Mouse (Mus musculus) forebrain, embryonic 12.5 days (tissue): ENCODE measurements at regions not wholly inside any gene's neighbourhood (a gene's known extent, or its start where the extent isn't known, plus 50 kb on each side); places are given as distances from the start of the nearest gene placed in this dataset.
A peak's percentile ranks its signal among the peaks of the same experiment; 100 is the strongest.
"Not testable (repeated sequence)": the region's sequence is repeated elsewhere in the genome, so short reads cannot be mapped to it uniquely, and the experiment has no call there.

Experiments used
- ATAC-seq: fragments of 200-750 bp; cut with Nextera tagmentation; 2 replicates; pipeline ENCODE4 v1.8.0; 2017; ENCODE audit warnings: moderate TSS enrichment; ENCODE audit not compliant: low FRiP score
- H3K27ac ChIP-seq: fragments of 300-500 bp; sonication (generic); 2 replicates; pipeline ENCODE4 v1.5.1; 2016; ENCODE audit warnings: mild to moderate bottlenecking
- H3K27me3 ChIP-seq: fragments of 300-500 bp; sonication (generic); 2 replicates; pipeline ENCODE4 v1.6.1; 2016; ENCODE audit warnings: mild to moderate bottlenecking
- H3K36me3 ChIP-seq: fragments of 300-500 bp; sonication (generic); replicated peaks from 2 replicates; pipeline ENCODE4 v1.6.1; 2016; ENCODE audit warnings: mild to moderate bottlenecking
- H3K4me1 ChIP-seq: fragments of 300-500 bp; sonication (generic); 2 replicates; pipeline ENCODE4 v1.6.1; 2016
- H3K4me2 ChIP-seq: fragments of 300-500 bp; sonication (generic); 2 replicates; pipeline ENCODE4 v1.6.1; 2016; ENCODE audit warnings: mild to moderate bottlenecking, moderate library complexity
- H3K4me3 ChIP-seq: fragments of 300-500 bp; sonication (generic); replicated peaks from 2 replicates; pipeline ENCODE4 v1.5.1; 2016; ENCODE audit warnings: mild to moderate bottlenecking
- H3K9ac ChIP-seq: fragments of 300-500 bp; sonication (generic); 2 replicates; pipeline ENCODE4 v1.6.1; 2016; ENCODE audit warnings: mild to moderate bottlenecking
- H3K9me3 ChIP-seq: fragments of 300-500 bp; sonication (generic); 2 replicates; pipeline ENCODE4 v1.6.1; 2016
- WGBS: fragments of 180-500 bp; shearing (Covaris S2); methylation state at CpG from one replicate; pipeline ENCODE4 v1.1.7; 2016; 5-methylcytosine and 5-hydroxymethylcytosine counted together

GRCm38 (mm10) chr1:177501288-177501687, 59.1 kb downstream of the Zbtb18 start:
- no peaks in the 10 kb centered on the region for H3K4me1 ChIP-seq
- 59% methylated on average over 7 of the region's 7 CpGs for WGBS

GRCm38 (mm10) chr1:177503946-177504345, 61.8 kb downstream of the Zbtb18 start:
- no peaks in the 10 kb centered on the region for H3K27me3 ChIP-seq
- H3K4me3 ChIP-seq = no peak overlapping the region
- no peaks in the 10 kb centered on the region for H3K36me3 ChIP-seq
- H3K9me3 ChIP-seq = no peaks in the 10 kb centered on the region
- no peak overlapping the region for H3K9ac ChIP-seq
- H3K4me2 ChIP-seq = no peak overlapping the region
- H3K4me1 ChIP-seq = no peaks in the 10 kb centered on the region
- WGBS = 64% methylated on average over 1 of the region's 1 CpGs
- ATAC-seq = no peak
- H3K27ac ChIP-seq = no peak overlapping the region

More at GRCm38 (mm10) chr1:177501288-177501687, 59.1 kb downstream of the Zbtb18 start:
- no peaks in the 10 kb centered on the region for H3K36me3 ChIP-seq
- H3K27me3 ChIP-seq = no peaks in the 10 kb centered on the region
- no peak overlapping the region for H3K9ac ChIP-seq
- no peak overlapping the region for H3K27ac ChIP-seq
- H3K9me3 ChIP-seq = no peaks in the 10 kb centered on the region
- H3K4me2 ChIP-seq = no peak overlapping the region
- no peak for ATAC-seq
- no peak overlapping the region for H3K4me3 ChIP-seq

DNA sequence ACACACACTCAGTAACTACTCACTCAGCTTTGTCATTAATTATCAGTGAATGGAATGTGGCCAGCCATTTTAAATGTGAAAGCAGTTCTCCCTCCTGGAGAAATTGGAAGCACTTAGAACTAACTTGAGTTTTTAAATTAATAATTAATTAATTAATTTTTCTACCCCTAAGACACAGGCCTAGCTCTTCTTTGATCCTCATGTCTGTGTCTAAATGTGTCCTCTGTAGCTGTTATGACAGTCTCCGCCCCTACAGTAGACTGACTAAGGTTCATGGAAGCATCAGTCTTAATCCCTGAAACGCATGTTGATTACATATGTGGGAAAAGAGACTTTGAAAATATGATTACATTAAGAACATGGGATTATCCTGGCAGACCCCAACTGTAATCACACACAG, 62.6 kb downstream of the Zbtb18 start:
- Histone ChIP-seq H3K27ac (no peak overlapping the region), H3K4me3 (no peak overlapping the region)
- ATAC-seq = no peak

DNA sequence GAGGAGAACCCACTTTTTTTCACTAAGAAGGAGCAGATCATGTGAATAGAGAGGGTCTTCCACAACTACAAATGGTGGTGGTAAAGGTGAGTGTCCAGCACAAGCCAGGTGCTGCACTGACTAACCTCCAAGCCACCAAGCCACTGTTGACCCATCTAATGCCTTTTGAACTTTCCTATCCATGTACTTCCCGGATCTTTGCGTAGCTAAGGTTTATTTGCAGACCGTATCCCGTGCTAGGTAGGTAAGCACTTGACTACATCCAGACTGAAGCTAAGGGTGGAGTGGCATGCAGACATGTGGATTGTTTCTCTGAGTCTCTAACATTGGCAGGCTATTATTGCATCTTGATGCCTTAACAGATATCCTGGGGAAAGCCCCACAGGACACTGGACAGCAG, 65.2 kb downstream of the Zbtb18 start:
- ATAC-seq, H3K4me2 ChIP-seq, H3K27ac ChIP-seq, H3K36me3 ChIP-seq, H3K9me3 ChIP-seq, H3K4me1 ChIP-seq, H3K27me3 ChIP-seq, H3K4me3 ChIP-seq, H3K9ac ChIP-seq: not testable (repeated sequence)
- 97% methylated on average over 4 of the region's 4 CpGs for WGBS

More for the DNA sequence above, 62.6 kb downstream of the Zbtb18 start:
- Histone ChIP-seq H3K9me3 (no peaks in the 10 kb centered on the region), H3K36me3 (no peaks in the 10 kb centered on the region), H3K4me2 (no peak overlapping the region), H3K4me1 (no peaks in the 10 kb centered on the region), H3K9ac (no peak overlapping the region), H3K27me3 (no peaks in the 10 kb centered on the region)
- WGBS = 92% methylated on average over 2 of the region's 2 CpGs

GRCm38 (mm10) chr1:177509786-177510185, 67.6 kb downstream of the Zbtb18 start:
- Histone ChIP-seq H3K36me3 (no peaks in the 10 kb centered on the region), H3K27ac (no peak overlapping the region), H3K9ac (no peak overlapping the region), H3K9me3 (no peaks in the 10 kb centered on the region), H3K27me3 (no peaks in the 10 kb centered on the region), H3K4me2 (no peak overlapping the region), H3K4me1 (no peaks in the 10 kb centered on the region; the same call in 1 of the 2 replicates), H3K4me3 (no peak overlapping the region)
- no peak for ATAC-seq
- 77% methylated on average over 10 of the region's 10 CpGs for WGBS

- H3K27me3 ChIP-seq = no peaks in the 10 kb centered on the region
- H3K9me3 ChIP-seq = no peaks in the 10 kb centered on the region
- WGBS = 95% methylated on average over 2 of the region's 2 CpGs
- H3K4me1 ChIP-seq = peaks cover under 1% of the 10 kb centered on the region; the same call in 1 of the 2 replicates
- no peak overlapping the region for H3K4me3 ChIP-seq
- ATAC-seq = no peak
- H3K9ac ChIP-seq = no peak overlapping the region
- H3K4me2 ChIP-seq = no peak overlapping the region
- H3K27ac ChIP-seq = no peak overlapping the region
- no peaks in the 10 kb centered on the region for H3K36me3 ChIP-seq
These were observed 70.0 kb downstream of the Zbtb18 start for GRCm38 (mm10) chr1:177512116-177512515.

GRCm38 (mm10) chr1:177517934-177518610, 75.9 kb downstream of the Zbtb18 start:
- Histone ChIP-seq H3K9me3 (no peaks in the 10 kb centered on the region), H3K27ac (no peak overlapping the region), H3K36me3 (no peaks in the 10 kb centered on the region), H3K4me1 (peaks cover 25% of the 10 kb centered on the region), H3K27me3 (no peaks in the 10 kb centered on the region), H3K9ac (no peak overlapping the region), H3K4me3 (no peak overlapping the region), H3K4me2 (no peak overlapping the region; the same call in 1 of the 2 replicates)
- ATAC-seq = 0 out of 2 replicates have a peak, but pooled peaks have one; percentile 44
- 23% methylated on average over 18 of the region's 18 CpGs for WGBS

DNA sequence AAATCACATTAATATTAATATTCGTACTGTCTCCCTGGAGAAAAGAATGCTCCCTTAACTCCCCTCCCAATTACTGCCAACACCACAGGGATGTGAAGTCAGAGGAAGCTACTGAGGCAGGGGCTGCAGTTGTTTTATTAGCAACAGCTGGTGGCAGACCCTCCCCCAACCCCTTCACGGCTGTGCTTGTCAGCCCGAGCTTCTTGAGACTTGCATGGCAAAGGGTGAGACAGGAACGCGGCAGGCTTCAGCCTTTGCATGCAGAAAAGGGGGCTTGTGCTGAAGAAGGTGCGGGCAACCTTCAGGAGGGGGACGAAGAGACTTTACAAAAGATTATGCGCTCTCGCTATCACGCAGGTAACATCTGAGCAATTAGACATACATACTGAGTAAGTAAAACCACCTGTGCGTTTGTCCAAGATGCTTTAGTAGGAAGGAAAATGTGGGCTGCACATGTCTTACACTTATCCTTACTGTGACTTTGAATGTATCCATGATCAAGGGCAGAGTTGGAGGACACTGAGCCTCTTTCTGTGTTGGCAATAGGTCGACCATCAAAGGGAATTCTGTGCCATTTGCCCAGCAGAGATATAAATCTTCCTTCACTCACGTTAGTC, 76.9 kb downstream of the Zbtb18 start:
- H3K9me3 ChIP-seq = no peaks in the 10 kb centered on the region
- no peak overlapping the region for H3K27ac ChIP-seq
- no peaks in the 10 kb centered on the region for H3K36me3 ChIP-seq
- H3K27me3 ChIP-seq = no peaks in the 10 kb centered on the region
- H3K4me1 ChIP-seq = peaks cover 25% of the 10 kb centered on the region
- WGBS = 35% methylated on average over 13 of the region's 13 CpGs
- 0 out of 2 replicates have a peak, but pooled peaks have one; percentile 46 for ATAC-seq
- no peak overlapping the region; the same call in 1 of the 2 replicates for H3K4me2 ChIP-seq
- no peak overlapping the region for H3K4me3 ChIP-seq
- H3K9ac ChIP-seq = no peak overlapping the region; the same call in 1 of the 2 replicates

- 95% methylated on average over 2 of the region's 2 CpGs for WGBS
- H3K4me1 ChIP-seq = peaks cover 25% of the 10 kb centered on the region
- no peaks in the 10 kb centered on the region for H3K36me3 ChIP-seq
- H3K4me3 ChIP-seq = no peak overlapping the region
- H3K9ac ChIP-seq = no peak overlapping the region
- no peaks in the 10 kb centered on the region for H3K9me3 ChIP-seq
- no peaks in the 10 kb centered on the region for H3K27me3 ChIP-seq
- no peak for ATAC-seq
- H3K4me2 ChIP-seq = no peak overlapping the region
- no peak overlapping the region for H3K27ac ChIP-seq
These were observed 79.0 kb downstream of the Zbtb18 start for GRCm38 (mm10) chr1:177521110-177521509.

- ATAC-seq = no peak
- no peaks in the 10 kb centered on the region for H3K27me3 ChIP-seq
- WGBS = 91% methylated on average over 6 of the region's 6 CpGs
- H3K27ac ChIP-seq = no peak overlapping the region
- no peaks in the 10 kb centered on the region for H3K9me3 ChIP-seq
- H3K9ac ChIP-seq = no peak overlapping the region
- no peaks in the 10 kb centered on the region for H3K36me3 ChIP-seq
- H3K4me3 ChIP-seq = no peak overlapping the region
- H3K4me1 ChIP-seq = no peaks in the 10 kb centered on the region
- H3K4me2 ChIP-seq = no peak overlapping the region
These were observed 83.0 kb downstream of the Zbtb18 start for GRCm38 (mm10) chr1:177525141-177525540.

- ATAC-seq = no peak
- 93% methylated on average over 2 of the region's 2 CpGs for WGBS
- Histone ChIP-seq H3K9ac (no peak overlapping the region), H3K4me2 (no peak overlapping the region), H3K4me3 (no peak overlapping the region), H3K4me1 (no peaks in the 10 kb centered on the region), H3K9me3 (no peaks in the 10 kb centered on the region), H3K36me3 (no peaks in the 10 kb centered on the region), H3K27ac (no peak overlapping the region), H3K27me3 (no peaks in the 10 kb centered on the region)
These were observed 89.6 kb downstream of the Zbtb18 start for GRCm38 (mm10) chr1:177531791-177532190.

DNA sequence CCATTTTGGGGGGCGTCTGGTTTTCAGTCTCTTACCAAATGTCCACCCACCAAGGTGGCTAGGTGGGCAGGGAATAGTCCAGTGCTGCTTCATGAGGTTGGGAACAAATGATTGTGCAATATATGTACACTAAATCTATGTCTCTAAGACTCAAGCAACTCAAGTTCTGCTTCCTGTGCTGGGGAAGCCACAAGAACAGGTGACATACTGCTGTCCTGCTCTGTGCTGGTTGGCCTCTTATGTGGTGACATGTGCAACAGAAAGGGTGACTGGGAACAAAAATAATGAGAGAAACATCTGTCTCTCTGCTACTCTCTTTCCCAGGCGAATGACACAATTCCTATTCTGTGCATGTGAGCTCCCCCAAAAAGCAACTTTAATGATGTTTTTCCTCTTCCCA, 90.5 kb downstream of the Zbtb18 start:
- Histone ChIP-seq H3K4me1 (no peaks in the 10 kb centered on the region), H3K27me3 (no peaks in the 10 kb centered on the region), H3K4me3 (no peak overlapping the region), H3K9me3 (no peaks in the 10 kb centered on the region), H3K9ac (no peak overlapping the region), H3K36me3 (no peaks in the 10 kb centered on the region), H3K4me2 (no peak overlapping the region), H3K27ac (no peak overlapping the region)
- WGBS = 78% methylated on average over 2 of the region's 2 CpGs
- no peak for ATAC-seq

DNA sequence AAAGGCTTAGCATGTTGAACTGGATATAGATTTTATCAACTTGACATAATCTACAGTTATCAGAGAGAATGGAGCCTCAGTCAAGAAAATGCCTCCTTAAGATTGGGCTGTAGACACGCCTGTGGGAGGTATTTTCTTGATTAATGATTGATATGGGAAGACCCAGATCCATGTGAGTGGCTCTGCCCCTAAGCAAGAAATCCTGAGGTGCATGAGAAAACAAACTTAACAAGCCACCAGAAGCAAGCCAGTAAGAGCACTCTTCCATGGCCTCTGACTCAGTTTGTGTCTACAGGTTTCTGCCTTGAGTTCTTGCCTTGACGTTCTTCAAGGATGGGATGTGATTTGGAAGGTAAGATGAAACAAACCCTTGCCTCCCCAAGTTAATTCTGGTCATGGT, 91.2 kb downstream of the Zbtb18 start:
- WGBS = 80% methylated on average over 2 of the region's 2 CpGs
- Histone ChIP-seq H3K4me1 (no peaks in the 10 kb centered on the region), H3K36me3 (no peaks in the 10 kb centered on the region), H3K9ac (no peak overlapping the region), H3K27me3 (no peaks in the 10 kb centered on the region), H3K4me2 (no peak overlapping the region), H3K27ac (no peak overlapping the region), H3K4me3 (no peak overlapping the region), H3K9me3 (no peaks in the 10 kb centered on the region)
- ATAC-seq = no peak
